Mouse (Mus musculus): ENCODE results near the gene Ergic1. TPM values are rescaled to one million over a fixed set of nuclear protein-coding genes. Genes with fewer than 3 reads are reported as not detected.

The Ergic1 gene
- polyA plus RNA-seq, 1 experiment from 2014 or later, result 97.3 TPM

- H3K9me3 ChIP-seq, result no peaks in the 10 kb centered on the region
- H3K4me1 ChIP-seq, result peaks cover 17% of the 10 kb centered on the region
- H3K27ac ChIP-seq, result peak overlapping the region; percentile 57
- no peak overlapping the region for H3K4me2 ChIP-seq
- no peak overlapping the region for H3K4me3 ChIP-seq
- H3K36me3 ChIP-seq, result peaks cover 27% of the 10 kb centered on the region
- H3K9ac ChIP-seq, result no peak overlapping the region
- H3K27me3 ChIP-seq, result no peaks in the 10 kb centered on the region
- peak; percentile 53; the same call in 1 of the 2 replicates for ATAC-seq (ENCODE audit: borderline replicate concordance, extremely low read depth, low FRiP score, low TSS enrichment)
- WGBS, result 69% methylated on average over 17 of the region's 17 CpGs
These were observed 59.8 kb downstream of the Ergic1 start for GRCm38 (mm10) chr17:26620786-26621766.

DNA sequence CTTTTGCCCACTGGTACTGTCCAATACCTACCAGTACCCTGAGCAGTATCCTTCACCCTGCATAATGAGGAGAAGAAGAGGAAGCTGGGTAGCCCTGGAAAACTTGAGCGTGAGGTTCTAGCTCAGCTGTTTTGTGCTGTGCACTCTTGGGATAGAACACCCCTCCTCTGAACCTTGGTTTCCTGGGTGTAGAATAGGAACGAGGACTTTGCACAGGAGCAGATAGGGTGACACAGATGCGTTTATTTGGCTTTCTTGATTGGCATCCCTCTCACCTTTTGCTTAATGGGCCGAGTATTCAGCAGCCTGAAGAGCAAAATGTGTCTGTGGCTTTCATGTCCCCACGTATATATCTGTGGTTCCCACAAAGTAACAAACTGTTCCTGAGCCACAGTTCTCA lies 60.6 kb downstream of the Ergic1 start:
- H3K4me1 ChIP-seq, result peaks cover 13% of the 10 kb centered on the region
- H3K9me3 ChIP-seq, result no peaks in the 10 kb centered on the region
- ATAC-seq (ENCODE audit: borderline replicate concordance, extremely low read depth, low FRiP score, low TSS enrichment), result no peak
- no peak overlapping the region for H3K9ac ChIP-seq
- H3K36me3 ChIP-seq, result peaks cover 28% of the 10 kb centered on the region
- 69% methylated on average over 5 of the region's 5 CpGs for WGBS
- no peaks in the 10 kb centered on the region for H3K27me3 ChIP-seq
- no peak overlapping the region for H3K4me3 ChIP-seq
- no peak overlapping the region for H3K4me2 ChIP-seq
- no peak overlapping the region for H3K27ac ChIP-seq

GRCm38 (mm10) chr17:26623991-26624390 lies 62.7 kb downstream of the Ergic1 start:
- Histone ChIP-seq H3K27me3 (no peaks in the 10 kb centered on the region), H3K36me3 (peaks cover 40% of the 10 kb centered on the region), H3K4me2 (no peak overlapping the region), H3K9me3 (no peaks in the 10 kb centered on the region), H3K27ac (no peak overlapping the region), H3K4me3 (no peak overlapping the region), H3K9ac (no peak overlapping the region), H3K4me1 (peaks cover 13% of the 10 kb centered on the region)
- 89% methylated on average over 6 of the region's 6 CpGs for WGBS
- no peak for ATAC-seq (ENCODE audit: borderline replicate concordance, extremely low read depth, low FRiP score, low TSS enrichment)

DNA sequence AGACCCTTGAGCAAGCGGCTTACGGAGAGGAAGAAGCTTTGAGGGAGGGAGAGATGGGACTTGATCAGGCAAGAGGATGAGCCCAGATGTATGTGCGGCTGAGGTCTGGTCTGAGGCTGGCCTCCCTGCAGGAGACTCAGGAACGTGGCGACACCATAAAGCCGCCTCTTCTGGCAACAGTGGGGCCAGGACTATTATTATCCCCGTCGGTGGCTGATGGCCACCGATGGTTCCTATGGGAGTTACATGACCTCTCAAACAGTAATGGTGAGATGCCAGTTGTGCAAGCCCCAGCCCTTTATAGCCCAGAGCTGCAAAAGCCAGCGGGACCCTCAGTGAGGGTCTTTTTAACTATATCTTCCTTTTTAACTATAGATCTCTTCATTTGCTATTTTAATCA lies 63.7 kb downstream of the Ergic1 start:
- Histone ChIP-seq H3K9me3 (no peaks in the 10 kb centered on the region), H3K4me3 (no peak overlapping the region), H3K27me3 (no peaks in the 10 kb centered on the region), H3K4me2 (no peak overlapping the region), H3K27ac (no peak overlapping the region), H3K36me3 (peaks cover 50% of the 10 kb centered on the region), H3K9ac (no peak overlapping the region), H3K4me1 (peaks cover 13% of the 10 kb centered on the region)
- ATAC-seq (ENCODE audit: borderline replicate concordance, extremely low read depth, low FRiP score, low TSS enrichment), result no peak
- WGBS, result 92% methylated on average over 10 of the region's 10 CpGs

- Histone ChIP-seq H3K27ac (no peak overlapping the region), H3K4me3 (no peak overlapping the region), H3K4me2 (no peak overlapping the region), H3K4me1 (peaks cover 12% of the 10 kb centered on the region), H3K27me3 (no peaks in the 10 kb centered on the region), H3K9ac (no peak overlapping the region), H3K9me3 (no peaks in the 10 kb centered on the region), H3K36me3 (peaks cover 54% of the 10 kb centered on the region)
- 95% methylated on average over 2 of the region's 2 CpGs for WGBS
- ATAC-seq (ENCODE audit: borderline replicate concordance, extremely low read depth, low FRiP score, low TSS enrichment), result no peak
These were observed 64.3 kb downstream of the Ergic1 start for GRCm38 (mm10) chr17:26625521-26626010.

DNA sequence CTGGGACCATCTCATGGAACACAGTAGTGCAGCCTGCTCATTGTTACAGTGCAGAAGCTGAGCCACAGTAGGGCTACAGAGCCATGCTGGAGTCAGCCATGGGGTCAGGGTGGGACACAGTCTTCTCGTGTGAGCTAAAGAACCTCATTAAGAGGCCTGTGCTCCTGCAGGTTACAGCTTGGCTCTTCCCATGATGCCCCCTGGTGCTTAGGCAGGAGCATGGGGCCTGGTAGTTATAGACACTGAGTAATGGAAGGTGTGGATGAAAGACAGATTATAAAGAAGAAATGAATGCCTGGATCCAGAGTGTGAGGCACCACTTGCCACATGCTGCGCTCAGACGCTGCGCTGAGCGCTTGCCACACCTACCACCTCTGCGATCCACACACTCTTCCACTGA lies 67.2 kb downstream of the Ergic1 start:
- WGBS, result 82% methylated on average over 6 of the region's 6 CpGs
- no peak overlapping the region for H3K4me2 ChIP-seq
- H3K27ac ChIP-seq, result no peak overlapping the region
- no peaks in the 10 kb centered on the region for H3K4me1 ChIP-seq
- no peaks in the 10 kb centered on the region for H3K27me3 ChIP-seq
- H3K9me3 ChIP-seq, result no peaks in the 10 kb centered on the region
- H3K4me3 ChIP-seq, result no peak overlapping the region
- H3K36me3 ChIP-seq, result peaks cover 70% of the 10 kb centered on the region
- ATAC-seq (ENCODE audit: borderline replicate concordance, extremely low read depth, low FRiP score, low TSS enrichment), result no peak
- no peak overlapping the region for H3K9ac ChIP-seq

- Histone ChIP-seq H3K4me2 (no peak overlapping the region), H3K4me1 (no peaks in the 10 kb centered on the region), H3K4me3 (no peak overlapping the region), H3K9ac (no peak overlapping the region), H3K27ac (no peak overlapping the region), H3K9me3 (no peaks in the 10 kb centered on the region), H3K27me3 (no peaks in the 10 kb centered on the region), H3K36me3 (peaks cover 66% of the 10 kb centered on the region)
- no peak for ATAC-seq (ENCODE audit: borderline replicate concordance, extremely low read depth, low FRiP score, low TSS enrichment)
- 95% methylated on average over 3 of the region's 3 CpGs for WGBS
These were observed 67.6 kb downstream of the Ergic1 start for GRCm38 (mm10) chr17:26628936-26629335.

- Histone ChIP-seq H3K4me1 (no peaks in the 10 kb centered on the region), H3K4me2 (no peak overlapping the region), H3K4me3 (no peak overlapping the region), H3K9me3 (no peaks in the 10 kb centered on the region), H3K27ac (no peak overlapping the region), H3K36me3 (peaks cover 59% of the 10 kb centered on the region), H3K9ac (no peak overlapping the region), H3K27me3 (no peaks in the 10 kb centered on the region)
- WGBS, result 77% methylated on average over 8 of the region's 8 CpGs
- ATAC-seq (ENCODE audit: borderline replicate concordance, extremely low read depth, low FRiP score, low TSS enrichment), result no peak
These were observed 70.6 kb downstream of the Ergic1 start for GRCm38 (mm10) chr17:26631811-26632327.

DNA sequence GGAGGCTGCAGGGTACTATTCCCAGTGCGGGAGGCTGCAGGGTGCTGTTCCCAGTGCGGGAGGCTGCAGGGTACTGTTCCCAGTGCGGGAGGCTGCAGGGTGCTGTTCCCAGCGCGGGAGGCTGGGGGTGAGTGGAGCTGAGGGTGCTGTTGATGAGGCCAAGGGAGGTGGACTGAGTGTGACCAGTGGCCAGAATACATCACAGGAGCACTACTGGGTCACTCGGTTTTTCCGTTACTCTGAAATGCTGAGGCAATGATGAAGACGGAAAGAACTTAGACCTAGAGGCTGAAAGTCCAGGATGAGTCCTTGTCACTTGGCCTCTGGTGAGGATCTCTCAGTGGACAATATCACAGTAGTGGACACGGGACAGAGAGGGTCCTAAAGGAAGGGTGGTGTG lies 71.9 kb downstream of the Ergic1 start:
- Histone ChIP-seq H3K4me1 (no peaks in the 10 kb centered on the region), H3K27me3 (no peaks in the 10 kb centered on the region), H3K4me2 (no peak overlapping the region), H3K36me3 (peaks cover 48% of the 10 kb centered on the region), H3K27ac (no peak overlapping the region), H3K9ac (no peak overlapping the region), H3K4me3 (no peak overlapping the region), H3K9me3 (no peaks in the 10 kb centered on the region)
- no peak for ATAC-seq (ENCODE audit: borderline replicate concordance, extremely low read depth, low FRiP score, low TSS enrichment)
- 93% methylated on average over 9 of the region's 9 CpGs for WGBS

DNA sequence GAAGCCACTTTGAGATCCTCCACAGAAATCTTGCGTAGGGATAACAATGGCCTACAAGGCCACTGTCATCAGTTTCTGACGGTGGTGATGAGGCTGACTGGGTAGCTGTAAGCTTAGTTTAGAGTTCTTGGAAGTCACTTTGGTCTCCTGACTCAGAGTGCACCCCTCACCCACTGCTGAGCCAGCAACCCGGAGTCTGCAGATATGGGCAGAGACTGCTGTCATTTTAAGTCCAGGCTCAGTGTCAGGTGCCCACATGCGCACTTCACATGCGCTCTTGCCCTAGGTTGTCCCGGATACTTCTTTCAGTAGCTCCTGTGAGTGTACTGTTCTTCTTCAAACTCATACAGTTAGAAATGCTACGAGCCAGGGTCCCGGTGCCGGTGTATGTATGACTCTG lies 72.6 kb downstream of the Ergic1 start:
- ATAC-seq (ENCODE audit: borderline replicate concordance, extremely low read depth, low FRiP score, low TSS enrichment), result no peak

GRCm38 (mm10) chr17:26634539-26634938 lies 73.2 kb downstream of the Ergic1 start:
- Histone ChIP-seq H3K4me1 (no peaks in the 10 kb centered on the region), H3K9me3 (no peaks in the 10 kb centered on the region), H3K27ac (no peak overlapping the region), H3K27me3 (no peaks in the 10 kb centered on the region), H3K4me3 (no peak overlapping the region), H3K9ac (no peak overlapping the region), H3K4me2 (no peak overlapping the region), H3K36me3 (peaks cover 48% of the 10 kb centered on the region)
- 85% methylated on average over 7 of the region's 7 CpGs for WGBS
- ATAC-seq (ENCODE audit: borderline replicate concordance, extremely low read depth, low FRiP score, low TSS enrichment), result no peak

More for the DNA sequence above, 72.6 kb downstream of the Ergic1 start:
- no peaks in the 10 kb centered on the region for H3K9me3 ChIP-seq
- H3K4me1 ChIP-seq, result no peaks in the 10 kb centered on the region
- no peak overlapping the region for H3K9ac ChIP-seq
- H3K4me3 ChIP-seq, result no peak overlapping the region
- H3K27me3 ChIP-seq, result no peaks in the 10 kb centered on the region
- H3K27ac ChIP-seq, result no peak overlapping the region
- 93% methylated on average over 9 of the region's 9 CpGs for WGBS
- no peak overlapping the region for H3K4me2 ChIP-seq
- H3K36me3 ChIP-seq, result peaks cover 49% of the 10 kb centered on the region

- no peaks in the 10 kb centered on the region for H3K27me3 ChIP-seq
- no peak overlapping the region for H3K27ac ChIP-seq
- no peaks in the 10 kb centered on the region for H3K9me3 ChIP-seq
- peaks cover 48% of the 10 kb centered on the region for H3K36me3 ChIP-seq
- no peaks in the 10 kb centered on the region for H3K4me1 ChIP-seq
- no peak overlapping the region for H3K9ac ChIP-seq
- WGBS, result 87% methylated on average over 7 of the region's 7 CpGs
- no peak overlapping the region for H3K4me3 ChIP-seq
- no peak for ATAC-seq (ENCODE audit: borderline replicate concordance, extremely low read depth, low FRiP score, low TSS enrichment)
- H3K4me2 ChIP-seq, result no peak overlapping the region
These were observed 74.7 kb downstream of the Ergic1 start for GRCm38 (mm10) chr17:26635951-26636350.
